Mouse (Mus musculus) inflammation-experienced regulatory T-cells, adult 16 weeks (primary cell): ENCODE results near the gene Zfp969. TPM values are rescaled to one million over a fixed set of nuclear protein-coding genes. Genes with fewer than 3 reads are reported as not detected.

Experiments
- polyA plus RNA-seq: library from polyadenylated mRNA; unstranded; fragments of 100-300 nt; shearing (Covaris generic); gene quantifications from one replicate; pipeline ENCODE4 v1.2.1, GENCODE M21; 2017

Gene Zfp969
- polyA plus RNA-seq: not detected

DNA sequence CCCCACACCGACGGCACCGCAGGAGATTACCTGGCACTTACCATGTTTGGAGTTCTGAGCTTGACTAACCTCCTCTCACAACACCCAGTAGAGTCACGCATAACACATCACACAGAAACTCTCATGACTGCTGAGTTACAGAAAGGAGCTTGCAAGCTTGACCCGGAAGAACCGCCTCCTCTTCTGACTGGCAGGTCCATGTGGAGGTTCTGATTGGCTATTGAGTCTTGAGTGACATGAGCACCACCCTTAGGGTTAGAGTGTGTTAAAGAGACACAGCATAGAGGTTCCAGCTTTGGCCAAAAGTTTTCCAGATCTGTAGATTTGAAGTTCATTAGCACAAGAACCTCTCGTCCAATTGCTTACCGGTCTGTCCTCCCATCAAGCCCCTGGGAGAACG, at the start of gene Zfp969:
Gene Zfp969, minus strand, starts transcription at position 101 of the 400 bp plus-strand sequence.

DNA sequence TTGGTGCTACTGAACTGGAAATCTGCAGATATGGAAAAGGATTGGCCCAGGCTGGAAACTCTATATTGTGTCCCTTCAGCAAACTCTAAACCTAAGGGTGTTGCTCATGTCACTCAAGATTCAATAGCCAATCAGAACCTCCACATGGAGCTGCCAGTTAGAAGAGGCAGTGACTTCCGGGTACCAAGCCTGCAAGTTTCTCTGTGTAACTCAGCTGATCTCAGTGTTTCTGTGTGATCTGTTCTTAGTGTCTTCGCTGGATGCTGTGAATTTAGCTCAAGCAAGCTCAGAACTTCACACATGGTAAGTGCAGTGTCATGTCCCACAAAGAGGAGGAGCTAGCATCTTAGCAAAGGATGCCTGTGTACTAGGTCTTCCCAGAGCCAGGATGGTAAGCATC, 37.8 kb upstream of the Zfp969 start, which contains the start of gene Gm2007:
Gene Gm2007, plus strand, starts transcription at position 301 of the 400 bp plus-strand sequence.

DNA sequence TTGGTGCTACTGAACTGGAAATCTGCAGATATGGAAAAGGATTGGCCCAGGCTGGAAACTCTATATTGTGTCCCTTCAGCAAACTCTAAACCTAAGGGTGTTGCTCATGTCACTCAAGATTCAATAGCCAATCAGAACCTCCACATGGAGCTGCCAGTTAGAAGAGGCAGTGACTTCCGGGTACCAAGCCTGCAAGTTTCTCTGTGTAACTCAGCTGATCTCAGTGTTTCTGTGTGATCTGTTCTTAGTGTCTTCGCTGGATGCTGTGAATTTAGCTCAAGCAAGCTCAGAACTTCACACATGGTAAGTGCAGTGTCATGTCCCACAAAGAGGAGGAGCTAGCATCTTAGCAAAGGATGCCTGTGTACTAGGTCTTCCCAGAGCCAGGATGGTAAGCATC, 59.8 kb downstream of the Zfp969 start, which contains the start of gene Gm11007:
Gene Gm11007, plus strand, starts transcription at position 301 of the 400 bp plus-strand sequence.

Other genes starting within 250 kb of the Zfp969 start
- gene Zfp965, start 233.7 kb downstream of the Zfp969 start, polyA plus RNA-seq: 6.5 TPM
- not detected for gene Gm11007, start 59.7 kb downstream of the Zfp969 start, polyA plus RNA-seq
- not detected for gene Gm2007, start 37.9 kb upstream of the Zfp969 start, polyA plus RNA-seq
- not detected for gene Gm14288, start 97.4 kb upstream of the Zfp969 start, polyA plus RNA-seq
- 7.9 TPM for gene Gm6710, start 165.6 kb upstream of the Zfp969 start, polyA plus RNA-seq
- gene Zfp966, start 227.5 kb upstream of the Zfp969 start, polyA plus RNA-seq: 7.2 TPM